Comparison of ENCODE assay signal across 14 mouse cellular contexts in genomic region chr13:41932313-41933100, GRCm38 (mm10).
A peak's percentile ranks its signal among the peaks of the same experiment; 100 is the strongest.
DNase-seq lines count a peak whose midpoint lies in the region; ATAC-seq lines count a peak whose summit lies in the region.
"Had no signal": no experiment of that assay in that cellular context is flagged by ENCODE, and none has a peak within 500 bp of the region (broad histone marks: within the 10 kb centered on the region; RNA-seq: fewer than 3 reads in every experiment).

No protein-coding gene starts in this region.

- DNase-seq in lung, postnatal 25 days (ENCODE audit: low spot score): peak; percentile 25
- DNase-seq in lung, postnatal 10 days: no peak
- DNase-seq in CD4-positive helper T cell, adult 2 months (ENCODE audit: low read depth, low spot score): peak; percentile 68
- DNase-seq in thymus, postnatal 0 days (ENCODE audit: low spot score): peak; percentile 48
- no peak for DNase-seq in adrenal gland, adult 2 months
- no peak for DNase-seq in lung, adult 18-20 months
- no peak for DNase-seq in kidney, postnatal 4 days
- DNase-seq: adrenal gland, postnatal 25 days; cerebellum, postnatal 14 days; heart, postnatal 4 days; layer of hippocampus, postnatal 36 days had no signal

- ATAC-seq in common myeloid progenitor, adult 5-6 weeks (replicated peaks; ENCODE audit: low read depth, poor library complexity, severe bottlenecking): 0 out of 2 replicates have a peak, but pooled peaks have one; percentile 11
- ATAC-seq: intestine, embryonic 15.5 days; midbrain, embryonic 15.5 days had no signal

Comparison
In these comparisons a context has a peak if more than half of its experiments do, and no peak if none do; other contexts are left out.
1. DNase-seq: peak in lung, postnatal 25 days (single experiment), CD4-positive helper T cell, adult 2 months (single experiment) and thymus, postnatal 0 days (single experiment); none in lung, postnatal 10 days (single experiment), adrenal gland, adult 2 months (single experiment), lung, adult 18-20 months (0 of 2) and kidney, postnatal 4 days (0 of 2).